Mouse (Mus musculus): ENCODE data around the gene Bnc2. TPM values are rescaled to one million over a fixed set of nuclear protein-coding genes. Genes with fewer than 3 reads are reported as not detected.
A peak's percentile ranks its signal among the peaks of the same experiment; 100 is the strongest.

Bnc2 gene
- polyA plus RNA-seq, 1 experiment from 2014 or later: 22.2 TPM

GRCm38 (mm10) chr4:84523211-84523610, 151.9 kb downstream of the Bnc2 start:
- peak overlapping the region; percentile 54; the same call in 1 of the 2 replicates for H3K27ac ChIP-seq (replicated peaks; ENCODE audit: low read depth, low read length)

GRCm38 (mm10) chr4:84521562-84521961, 153.5 kb downstream of the Bnc2 start:
- Histone ChIP-seq H3K9ac (replicated peaks; ENCODE audit: low read length) (no peak overlapping the region), H3K27me3 (ENCODE audit: control insufficient read depth, insufficient read depth, low read length) (no peaks in the 10 kb centered on the region), H3K4me3 (ENCODE audit: low read depth, low read length) (no peak overlapping the region), H3K36me3 (replicated peaks; ENCODE audit: control insufficient read depth, insufficient read depth, low read depth, low read length) (no peaks in the 10 kb centered on the region), H3K4me1 (ENCODE audit: control insufficient read depth, insufficient read depth, low read length) (peaks cover 3% of the 10 kb centered on the region; the same call in 1 of the 2 replicates), H3K9me3 (replicated peaks; ENCODE audit: control insufficient read depth, low read length) (no peaks in the 10 kb centered on the region), H3K4me2 (ENCODE audit: low read depth, low read length) (no peak overlapping the region), H3K27ac (replicated peaks; ENCODE audit: low read depth, low read length) (no peak overlapping the region)
- DNase-seq (ENCODE audit: low spot score): no peak
- no peak for ATAC-seq (replicated peaks; ENCODE audit: insufficient number of reproducible peaks, low FRiP score, low TSS enrichment, low read depth)
- WGBS: 81% methylated on average over 5 of the region's 5 CpGs

More at GRCm38 (mm10) chr4:84523211-84523610, 151.9 kb downstream of the Bnc2 start:
- H3K4me2 ChIP-seq (ENCODE audit: low read depth, low read length): no peak overlapping the region
- H3K27me3 ChIP-seq (ENCODE audit: control insufficient read depth, insufficient read depth, low read length): no peaks in the 10 kb centered on the region
- peaks cover 3% of the 10 kb centered on the region for H3K4me1 ChIP-seq (ENCODE audit: control insufficient read depth, insufficient read depth, low read length)
- no peak overlapping the region for H3K4me3 ChIP-seq (ENCODE audit: low read depth, low read length)
- ATAC-seq (replicated peaks; ENCODE audit: insufficient number of reproducible peaks, low FRiP score, low TSS enrichment, low read depth) (peak; percentile 65), DNase-seq (ENCODE audit: low spot score) (peak; percentile 51)
- no peak overlapping the region for H3K9ac ChIP-seq (replicated peaks; ENCODE audit: low read length)
- no peaks in the 10 kb centered on the region for H3K36me3 ChIP-seq (replicated peaks; ENCODE audit: control insufficient read depth, insufficient read depth, low read depth, low read length)
- WGBS: 7% methylated on average over 5 of the region's 5 CpGs
- H3K9me3 ChIP-seq (replicated peaks; ENCODE audit: control insufficient read depth, low read length): no peaks in the 10 kb centered on the region

GRCm38 (mm10) chr4:84510466-84510865, 164.6 kb downstream of the Bnc2 start:
- WGBS: 92% methylated on average over 1 of the region's 1 CpGs
- no peak for ATAC-seq (replicated peaks; ENCODE audit: insufficient number of reproducible peaks, low FRiP score, low TSS enrichment, low read depth)

GRCm38 (mm10) chr4:84507551-84507950, 167.5 kb downstream of the Bnc2 start:
- Histone ChIP-seq H3K27ac (replicated peaks; ENCODE audit: low read depth, low read length) (no peak overlapping the region), H3K4me2 (ENCODE audit: low read depth, low read length) (no peak overlapping the region), H3K9me3 (replicated peaks; ENCODE audit: control insufficient read depth, low read length) (no peaks in the 10 kb centered on the region), H3K4me3 (ENCODE audit: low read depth, low read length) (no peak overlapping the region), H3K27me3 (ENCODE audit: control insufficient read depth, insufficient read depth, low read length) (no peaks in the 10 kb centered on the region), H3K4me1 (ENCODE audit: control insufficient read depth, insufficient read depth, low read length) (peaks cover 2% of the 10 kb centered on the region; the same call in 1 of the 2 replicates), H3K9ac (replicated peaks; ENCODE audit: low read length) (no peak overlapping the region), H3K36me3 (replicated peaks; ENCODE audit: control insufficient read depth, insufficient read depth, low read depth, low read length) (no peaks in the 10 kb centered on the region)
- DNase-seq (ENCODE audit: low spot score) (no peak), ATAC-seq (replicated peaks; ENCODE audit: insufficient number of reproducible peaks, low FRiP score, low TSS enrichment, low read depth) (no peak)
- 93% methylated on average over 3 of the region's 3 CpGs for WGBS

More at GRCm38 (mm10) chr4:84510466-84510865, 164.6 kb downstream of the Bnc2 start:
- no peak overlapping the region for H3K4me3 ChIP-seq (ENCODE audit: low read depth, low read length)
- no peaks in the 10 kb centered on the region for H3K27me3 ChIP-seq (ENCODE audit: control insufficient read depth, insufficient read depth, low read length)
- no peak overlapping the region for H3K27ac ChIP-seq (replicated peaks; ENCODE audit: low read depth, low read length)
- H3K9me3 ChIP-seq (replicated peaks; ENCODE audit: control insufficient read depth, low read length): no peaks in the 10 kb centered on the region
- no peaks in the 10 kb centered on the region for H3K4me1 ChIP-seq (ENCODE audit: control insufficient read depth, insufficient read depth, low read length)
- no peaks in the 10 kb centered on the region for H3K36me3 ChIP-seq (replicated peaks; ENCODE audit: control insufficient read depth, insufficient read depth, low read depth, low read length)
- no peak overlapping the region for H3K9ac ChIP-seq (replicated peaks; ENCODE audit: low read length)
- DNase-seq (ENCODE audit: low spot score): no peak
- H3K4me2 ChIP-seq (ENCODE audit: low read depth, low read length): no peak overlapping the region

DNA sequence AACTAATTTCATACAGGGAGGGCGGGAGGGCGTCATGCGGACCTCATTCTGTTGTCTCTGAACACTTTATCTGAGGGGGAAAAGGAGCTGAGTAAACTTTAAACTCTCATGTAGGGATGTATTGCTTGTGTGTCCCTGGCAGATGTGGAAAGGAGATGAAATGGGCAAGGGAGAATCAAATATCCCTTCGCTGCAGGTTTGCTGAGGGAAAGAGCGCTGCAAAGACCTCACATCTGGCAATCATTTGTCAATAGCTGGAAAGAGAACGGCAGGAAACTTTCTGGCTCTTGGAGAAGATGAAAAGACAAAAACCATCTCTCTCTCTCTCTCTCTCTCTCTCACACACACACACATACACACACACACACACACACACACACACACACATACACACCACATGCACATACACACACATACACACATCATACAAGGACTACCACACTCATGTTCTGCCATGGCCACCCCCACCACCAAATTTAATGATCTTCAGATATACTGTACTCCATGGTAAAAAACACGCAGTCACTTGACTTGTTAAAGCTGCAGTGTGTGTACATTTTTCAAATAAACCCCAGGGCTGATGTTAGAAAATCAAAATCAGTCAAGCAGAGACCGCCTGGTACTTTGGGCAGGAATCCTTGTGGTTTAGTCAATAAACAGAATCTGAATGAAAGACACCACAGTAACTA, 172.3 kb downstream of the Bnc2 start:
- Histone ChIP-seq H3K4me1 (ENCODE audit: control insufficient read depth, insufficient read depth, low read length) (peaks cover 4% of the 10 kb centered on the region; the same call in 1 of the 2 replicates), H3K36me3 (replicated peaks; ENCODE audit: control insufficient read depth, insufficient read depth, low read depth, low read length) (no peaks in the 10 kb centered on the region), H3K4me2 (ENCODE audit: low read depth, low read length) (no peak overlapping the region), H3K27me3 (ENCODE audit: control insufficient read depth, insufficient read depth, low read length) (no peaks in the 10 kb centered on the region), H3K9ac (replicated peaks; ENCODE audit: low read length) (no peak overlapping the region), H3K9me3 (replicated peaks; ENCODE audit: control insufficient read depth, low read length) (no peaks in the 10 kb centered on the region), H3K27ac (replicated peaks; ENCODE audit: low read depth, low read length) (peak overlapping the region; percentile 66), H3K4me3 (ENCODE audit: low read depth, low read length) (no peak overlapping the region)
- 25% methylated on average over 8 of the region's 8 CpGs for WGBS
- ATAC-seq (replicated peaks; ENCODE audit: insufficient number of reproducible peaks, low FRiP score, low TSS enrichment, low read depth) (no peak), DNase-seq (ENCODE audit: low spot score) (peak; percentile 85)

DNA sequence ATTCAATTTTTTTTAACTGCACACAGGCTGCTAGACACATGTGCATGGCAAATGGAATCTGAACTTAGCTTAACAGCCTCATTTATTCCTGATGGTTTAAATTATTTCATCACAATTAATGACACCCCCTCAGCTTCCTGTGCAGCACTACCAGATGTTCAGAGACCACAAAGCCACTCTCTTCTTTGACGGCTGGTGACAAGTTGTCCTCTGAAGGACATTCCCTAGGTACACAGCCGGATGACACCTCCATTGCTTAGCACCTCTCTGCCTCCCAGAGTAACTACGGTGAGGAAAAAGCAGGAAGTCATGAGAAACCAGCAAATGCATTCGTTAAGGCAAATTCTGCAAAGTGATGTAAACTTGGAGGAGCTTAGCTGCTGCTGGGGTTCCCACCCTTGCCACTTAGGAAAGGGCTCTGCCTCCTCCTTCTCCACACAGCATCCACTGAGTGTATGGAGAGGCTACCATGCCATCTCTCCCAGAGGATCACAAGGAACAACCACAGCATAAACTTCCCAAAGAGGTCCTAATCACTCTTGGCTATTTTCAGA, 174.2 kb downstream of the Bnc2 start:
- H3K4me3 ChIP-seq (ENCODE audit: low read depth, low read length): no peak overlapping the region
- DNase-seq (ENCODE audit: low spot score): peak; percentile 45
- H3K36me3 ChIP-seq (replicated peaks; ENCODE audit: control insufficient read depth, insufficient read depth, low read depth, low read length): no peaks in the 10 kb centered on the region
- H3K27me3 ChIP-seq (ENCODE audit: control insufficient read depth, insufficient read depth, low read length): no peaks in the 10 kb centered on the region
- ATAC-seq (replicated peaks; ENCODE audit: insufficient number of reproducible peaks, low FRiP score, low TSS enrichment, low read depth): no peak; the same call in 1 of the 2 replicates
- H3K9me3 ChIP-seq (replicated peaks; ENCODE audit: control insufficient read depth, low read length): no peaks in the 10 kb centered on the region
- peaks cover 4% of the 10 kb centered on the region; the same call in 1 of the 2 replicates for H3K4me1 ChIP-seq (ENCODE audit: control insufficient read depth, insufficient read depth, low read length)
- no peak overlapping the region for H3K27ac ChIP-seq (replicated peaks; ENCODE audit: low read depth, low read length)
- no peak overlapping the region for H3K4me2 ChIP-seq (ENCODE audit: low read depth, low read length)
- WGBS: 20% methylated on average over 4 of the region's 4 CpGs
- H3K9ac ChIP-seq (replicated peaks; ENCODE audit: low read length): no peak overlapping the region

- Histone ChIP-seq H3K36me3 (replicated peaks; ENCODE audit: control insufficient read depth, insufficient read depth, low read depth, low read length) (no peaks in the 10 kb centered on the region), H3K4me1 (ENCODE audit: control insufficient read depth, insufficient read depth, low read length) (peaks cover 4% of the 10 kb centered on the region; the same call in 1 of the 2 replicates), H3K27ac (replicated peaks; ENCODE audit: low read depth, low read length) (no peak overlapping the region), H3K4me2 (ENCODE audit: low read depth, low read length) (no peak overlapping the region), H3K27me3 (ENCODE audit: control insufficient read depth, insufficient read depth, low read length) (no peaks in the 10 kb centered on the region), H3K4me3 (ENCODE audit: low read depth, low read length) (no peak overlapping the region), H3K9ac (replicated peaks; ENCODE audit: low read length) (no peak overlapping the region), H3K9me3 (replicated peaks; ENCODE audit: control insufficient read depth, low read length) (no peaks in the 10 kb centered on the region)
- ATAC-seq (replicated peaks; ENCODE audit: insufficient number of reproducible peaks, low FRiP score, low TSS enrichment, low read depth) (peak; percentile 56; the same call in 1 of the 2 replicates), DNase-seq (ENCODE audit: low spot score) (peak; percentile 38)
- WGBS: 56% methylated on average over 9 of the region's 9 CpGs
Observed at GRCm38 (mm10) chr4:84500259-84500658, 174.8 kb downstream of the Bnc2 start.

GRCm38 (mm10) chr4:84498469-84498868, 176.6 kb downstream of the Bnc2 start:
- 92% methylated on average over 6 of the region's 6 CpGs for WGBS
- Histone ChIP-seq H3K36me3 (replicated peaks; ENCODE audit: control insufficient read depth, insufficient read depth, low read depth, low read length) (no peaks in the 10 kb centered on the region), H3K27ac (replicated peaks; ENCODE audit: low read depth, low read length) (no peak overlapping the region), H3K4me1 (ENCODE audit: control insufficient read depth, insufficient read depth, low read length) (peaks cover 2% of the 10 kb centered on the region; the same call in 1 of the 2 replicates), H3K27me3 (ENCODE audit: control insufficient read depth, insufficient read depth, low read length) (no peaks in the 10 kb centered on the region), H3K9me3 (replicated peaks; ENCODE audit: control insufficient read depth, low read length) (no peaks in the 10 kb centered on the region), H3K4me3 (ENCODE audit: low read depth, low read length) (no peak overlapping the region), H3K9ac (replicated peaks; ENCODE audit: low read length) (no peak overlapping the region), H3K4me2 (ENCODE audit: low read depth, low read length) (no peak overlapping the region)
- ATAC-seq (replicated peaks; ENCODE audit: insufficient number of reproducible peaks, low FRiP score, low TSS enrichment, low read depth) (no peak), DNase-seq (ENCODE audit: low spot score) (no peak)
